Mouse (Mus musculus) kidney, adult 2 months (tissue): ENCODE measurements around the gene Chrm1.

Experiments
- CTCF ChIP-seq: fragments of 200-500 bp; conservative IDR thresholded peaks from 2 replicates; pipeline ENCODE4 v1.5.1; 2011; ENCODE audit warnings: low read depth, mild to moderate bottlenecking, control low read depth, low read length, moderate library complexity, mixed read lengths; ENCODE audit not compliant: insufficient read depth, insufficient read length
- POLR2A ChIP-seq: fragments of 200-500 bp; IDR thresholded peaks from one replicate; pipeline ENCODE4 v1.6.1; 2011; ENCODE audit warnings: low read depth, low read length, control low read depth

- TF ChIP-seq POLR2A (no peak), CTCF (no peak)
Measured at GRCm38 (mm10) chr19:8673336-8674063, 9.9 kb downstream of the Chrm1 start.
